Mouse (Mus musculus) thymus, postnatal 10 days (tissue): ENCODE results near the gene Stap2.

Experiments
- DNase-seq, 2 experiments: peaks; one replicate each; pipeline ENCODE4 v3.0.0; 2021; ENCODE audit warnings: low spot score in 2 of 2

Gene Stap2

GRCm38 (mm10) chr17:55959946-55960740, 45.2 kb downstream of the Stap2 start:
- DNase-seq, result peak in 1 of 2 experiments; percentile 5

GRCm38 (mm10) chr17:55958918-55959728, 46.3 kb downstream of the Stap2 start, which contains the start of gene Yju2:
TSS of gene Yju2 (plus strand) at chr17:55959099.
- peak; percentile 86 to 90 for DNase-seq

GRCm38 (mm10) chr17:55958584-55958886, 46.8 kb downstream of the Stap2 start:
- DNase-seq, result no peak

GRCm38 (mm10) chr17:55957726-55958583, 47.4 kb downstream of the Stap2 start:
- no peak for DNase-seq

DNA sequence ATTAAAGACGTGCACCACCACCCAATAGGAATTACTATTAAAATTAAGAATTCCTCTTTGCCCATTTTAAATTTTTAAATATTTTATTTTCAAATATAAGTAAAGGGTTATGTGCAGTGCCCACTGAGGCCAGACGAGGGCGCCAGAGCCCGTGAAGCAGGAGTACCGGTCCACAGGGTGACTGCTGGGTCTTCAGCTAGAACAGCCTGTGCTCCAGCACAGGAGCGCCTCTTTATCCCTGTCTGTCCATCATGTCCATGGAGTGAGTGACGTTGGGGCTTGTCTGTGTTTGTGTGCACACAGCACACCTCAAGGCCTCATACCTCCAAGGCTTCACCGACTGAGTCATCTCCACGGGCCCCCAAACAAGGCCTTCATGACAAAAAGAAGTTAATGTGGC, 48.2 kb downstream of the Stap2 start:
- peak; percentile 45 to 72 for DNase-seq

- DNase-seq, result no peak
Observed at GRCm38 (mm10) chr17:55956591-55956990, 48.8 kb downstream of the Stap2 start.

- DNase-seq, result peak; percentile 75 to 78
Observed at GRCm38 (mm10) chr17:55956129-55956528, 49.3 kb downstream of the Stap2 start.

GRCm38 (mm10) chr17:55954229-55954628, 51.2 kb downstream of the Stap2 start:
- no peak for DNase-seq

GRCm38 (mm10) chr17:55953751-55954150, 51.6 kb downstream of the Stap2 start:
- DNase-seq, result no peak

DNA sequence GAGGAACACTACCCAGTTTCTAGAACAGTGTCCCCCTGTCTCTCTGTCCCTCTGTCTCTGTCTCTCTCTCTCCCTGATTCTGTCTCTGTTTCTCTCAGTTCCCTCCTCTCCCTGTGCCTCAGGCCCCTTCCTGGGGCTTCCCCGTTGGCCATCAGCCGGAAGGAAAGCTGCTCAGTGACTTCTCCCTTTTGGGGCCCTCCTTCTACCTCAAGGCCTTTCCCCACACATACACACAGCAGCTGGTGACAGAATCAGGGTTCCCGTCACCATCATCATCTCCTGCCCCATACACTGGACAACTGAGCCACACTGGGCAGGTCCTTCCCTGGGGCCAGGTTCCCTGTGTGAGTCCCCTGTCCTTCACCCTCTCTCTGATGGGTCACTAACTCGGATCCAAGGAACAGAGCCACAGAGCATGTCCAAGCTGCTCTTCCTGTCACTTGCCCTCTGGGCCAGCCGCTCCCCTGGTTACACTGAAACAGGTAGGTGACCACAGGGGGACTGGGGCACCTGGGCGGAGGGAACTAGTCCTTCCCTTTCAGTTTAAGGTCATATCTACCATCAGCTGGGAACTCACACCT, 52.8 kb downstream of the Stap2 start, which contains the start of gene Ebi3:
TSS of gene Ebi3 (plus strand) at position 194 of the 581 bp plus-strand sequence.
- peak in 1 of 2 experiments; percentile 3 for DNase-seq

GRCm38 (mm10) chr17:55952041-55952440, 53.3 kb downstream of the Stap2 start:
- no peak for DNase-seq

DNA sequence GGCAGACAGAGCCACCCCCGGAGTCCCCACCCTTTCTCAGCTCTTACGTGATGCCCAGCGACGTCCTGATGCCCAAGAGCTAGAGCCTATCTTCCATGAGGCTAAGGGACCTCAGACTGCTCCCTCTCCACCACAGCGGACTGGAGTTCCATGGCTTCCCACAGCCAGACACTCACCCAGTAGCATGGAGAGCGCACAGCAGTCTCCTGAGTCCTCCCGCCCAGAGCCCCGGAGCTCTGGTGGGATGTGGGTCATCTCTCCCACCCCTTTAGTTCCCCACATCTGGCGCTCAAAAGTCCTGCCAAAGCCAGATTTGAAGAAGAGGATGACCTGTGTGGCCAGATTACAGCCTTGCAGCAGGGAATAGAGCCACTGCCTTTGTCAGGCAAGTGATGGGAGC, 54.8 kb downstream of the Stap2 start:
- DNase-seq, result no peak

GRCm38 (mm10) chr17:55949400-55949799, 56.0 kb downstream of the Stap2 start, which contains the start of gene Zfp119b:
TSS of gene Zfp119b (minus strand) at chr17:55949500.
- DNase-seq, result no peak

DNA sequence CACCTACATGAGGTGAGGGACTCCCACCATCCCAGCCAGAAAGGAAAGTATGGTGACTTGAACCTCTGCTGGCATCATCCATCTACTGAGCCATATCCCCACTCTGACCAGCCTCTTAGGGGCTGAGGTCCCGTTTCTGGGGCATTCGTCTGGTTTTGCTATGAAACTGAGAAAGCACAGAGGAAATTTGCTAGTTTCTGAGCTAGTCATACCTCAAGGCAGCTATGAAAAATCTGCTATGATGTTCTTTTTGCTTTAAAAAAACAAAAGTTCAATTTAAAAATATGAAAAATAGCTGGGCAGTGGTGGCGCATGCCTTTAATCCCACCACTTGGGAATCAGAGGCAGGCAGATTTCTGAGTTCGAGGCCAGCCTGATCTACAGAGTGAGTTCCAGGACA, 56.7 kb downstream of the Stap2 start:
- no peak for DNase-seq
